Mouse (Mus musculus) frontal cortex, postnatal 36 days (tissue): Measurements from ENCODE around the gene Uckl1.

Source experiments
- DNase-seq, 2 experiments: peaks; one replicate each; pipeline ENCODE4 v3.0.0; 2022; ENCODE audit warnings: low spot score in 2 of 2

Uckl1 gene

DNA sequence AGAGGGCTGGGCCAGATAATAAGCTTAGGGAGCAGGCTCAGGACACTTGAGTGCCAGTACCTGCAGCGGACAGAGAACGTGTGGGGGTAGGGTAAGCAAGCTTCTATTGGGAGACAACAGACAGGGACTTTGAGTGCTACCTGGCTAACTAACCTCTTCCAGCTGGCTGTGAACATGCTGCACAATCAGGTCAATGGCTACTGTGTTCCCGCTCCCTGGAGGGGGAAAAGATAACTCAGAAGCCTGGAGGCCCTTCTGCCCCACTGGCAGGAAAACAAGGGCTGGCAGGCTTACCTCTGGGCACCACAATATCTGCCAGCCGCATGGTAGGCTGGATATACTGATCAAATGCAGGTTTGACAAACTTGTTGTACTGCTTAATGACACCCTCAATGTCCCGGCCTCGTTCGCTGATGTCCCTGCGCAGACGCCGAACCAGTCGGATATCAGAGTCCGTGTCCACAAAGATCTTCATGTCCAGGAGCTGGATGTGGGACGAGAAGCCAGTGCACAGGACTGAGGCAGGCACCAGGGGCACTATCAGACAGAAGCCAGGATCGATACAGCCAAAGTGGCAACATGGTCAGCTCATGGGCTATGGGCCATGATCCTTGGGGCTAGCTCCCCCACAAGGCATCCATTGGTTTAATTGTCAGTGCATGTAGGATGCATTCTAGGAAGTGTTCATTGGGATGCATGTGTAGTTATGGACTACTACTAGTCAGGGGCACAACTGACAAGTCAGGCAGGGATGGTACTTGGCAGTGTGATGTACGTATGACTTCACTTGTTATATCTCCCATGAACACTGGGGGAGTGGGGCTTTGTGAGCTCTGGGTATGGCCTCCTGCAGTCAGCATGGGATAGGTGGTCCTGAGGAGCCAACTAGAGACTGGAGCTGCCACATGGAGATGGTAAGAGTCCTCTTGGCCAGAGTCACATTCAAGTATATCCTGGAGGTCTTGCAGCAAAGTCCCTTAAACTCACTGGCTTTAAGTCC lies 11.5 kb downstream of the Uckl1 start:
- DNase-seq, result no peak

DNA sequence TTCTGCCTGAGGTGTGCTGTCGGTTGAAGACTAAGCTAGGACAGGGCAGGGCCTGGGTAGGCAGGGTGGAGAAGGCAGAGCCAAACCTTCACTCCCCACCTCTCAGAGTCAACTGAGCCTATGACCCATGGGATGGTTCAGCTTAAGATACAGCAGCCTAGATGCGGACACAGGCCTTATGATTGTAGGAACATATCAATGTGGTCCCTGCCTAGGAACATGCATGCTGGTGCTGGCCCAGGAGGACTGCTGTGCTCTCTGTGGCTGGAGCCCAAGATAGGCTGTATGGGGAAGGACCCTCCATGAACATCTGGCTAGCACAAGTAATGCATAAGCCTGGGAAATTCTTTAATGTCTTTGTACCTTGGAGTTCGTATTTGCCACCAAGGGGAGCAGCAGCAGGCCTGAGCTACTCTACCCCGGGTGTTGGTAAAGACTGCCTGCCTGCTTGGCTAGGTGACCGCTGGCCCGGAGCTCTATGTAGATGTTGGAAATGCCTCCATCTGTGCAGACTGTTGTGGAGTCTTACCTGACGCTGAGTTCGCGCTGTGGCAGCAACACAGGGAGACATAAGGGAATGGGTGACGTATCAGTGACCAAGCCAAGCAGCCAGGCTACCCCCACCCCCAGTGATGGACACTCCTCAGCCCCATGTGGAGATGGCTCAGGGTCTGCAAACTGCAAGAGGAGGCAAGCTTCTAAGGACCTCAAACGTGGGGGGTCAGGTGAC lies 12.6 kb downstream of the Uckl1 start:
- no peak for DNase-seq

- no peak for DNase-seq
These were observed 13.6 kb downstream of the Uckl1 start for GRCm38 (mm10) chr2:181570921-181571595.

DNA sequence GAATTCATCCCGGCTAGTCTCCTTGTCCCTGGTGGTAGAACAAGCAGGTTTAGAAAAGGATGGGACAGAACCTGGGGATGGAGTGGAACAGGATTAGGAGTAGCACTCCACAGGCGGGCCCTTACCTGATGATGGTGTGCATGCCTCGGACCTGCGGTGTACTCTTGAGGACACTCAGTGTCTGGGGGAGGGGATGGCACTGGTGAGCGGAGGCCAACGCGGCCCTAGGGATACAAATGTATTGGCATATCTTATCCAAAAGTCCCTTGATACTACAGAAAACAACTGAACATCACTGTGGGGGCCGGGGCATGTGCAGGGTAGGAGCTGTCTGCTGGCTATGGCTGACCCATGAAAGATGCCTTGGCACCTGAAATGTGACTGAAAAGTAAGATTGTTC lies 14.3 kb downstream of the Uckl1 start:
- DNase-seq, result no peak

GRCm38 (mm10) chr2:181569856-181570255 lies 14.8 kb downstream of the Uckl1 start:
- no peak for DNase-seq

GRCm38 (mm10) chr2:181568272-181569008 lies 16.3 kb downstream of the Uckl1 start:
- DNase-seq, result no peak

DNA sequence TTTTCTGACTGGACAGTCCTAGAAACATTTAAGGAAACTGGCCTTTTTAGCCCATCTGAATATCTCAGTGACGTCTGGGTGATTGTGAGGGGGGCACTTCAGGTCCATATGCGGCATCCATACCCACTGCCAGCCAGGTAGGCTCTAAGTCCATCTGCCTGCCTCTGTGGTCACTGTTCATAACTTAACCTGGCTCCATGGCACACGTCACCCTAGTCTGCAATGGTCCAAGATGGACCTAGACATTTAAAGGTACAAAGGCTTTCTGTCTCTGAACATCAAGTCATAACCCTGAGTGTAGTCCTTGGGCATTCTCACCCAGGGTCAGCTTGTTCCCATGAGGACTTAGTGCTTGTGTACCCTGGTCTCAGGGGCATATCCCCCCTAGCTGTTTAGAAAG lies 17.4 kb downstream of the Uckl1 start:
- no peak for DNase-seq

- no peak for DNase-seq
These were observed 30.9 kb downstream of the Uckl1 start for GRCm38 (mm10) chr2:181553772-181554171.

DNA sequence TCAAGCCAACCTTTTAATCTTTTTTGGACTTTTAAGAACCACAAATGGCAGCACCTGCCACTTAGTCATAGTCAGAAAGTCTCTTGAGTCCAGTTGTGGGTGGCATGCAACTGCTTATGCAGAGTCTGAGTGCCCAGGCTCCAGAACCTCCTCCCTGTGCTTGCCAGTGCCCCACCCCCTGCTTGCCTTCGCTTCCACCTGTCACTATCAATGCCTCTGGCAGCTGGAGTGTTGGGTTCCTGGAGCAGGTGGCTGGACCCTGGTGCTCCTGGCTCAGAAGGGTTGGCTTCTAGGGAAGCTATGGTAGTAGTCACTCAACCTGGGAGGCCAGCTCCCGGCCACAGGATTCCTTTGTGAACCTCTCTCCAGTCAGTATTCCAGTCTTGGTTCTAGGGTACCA lies 34.5 kb downstream of the Uckl1 start:
- no peak for DNase-seq

DNA sequence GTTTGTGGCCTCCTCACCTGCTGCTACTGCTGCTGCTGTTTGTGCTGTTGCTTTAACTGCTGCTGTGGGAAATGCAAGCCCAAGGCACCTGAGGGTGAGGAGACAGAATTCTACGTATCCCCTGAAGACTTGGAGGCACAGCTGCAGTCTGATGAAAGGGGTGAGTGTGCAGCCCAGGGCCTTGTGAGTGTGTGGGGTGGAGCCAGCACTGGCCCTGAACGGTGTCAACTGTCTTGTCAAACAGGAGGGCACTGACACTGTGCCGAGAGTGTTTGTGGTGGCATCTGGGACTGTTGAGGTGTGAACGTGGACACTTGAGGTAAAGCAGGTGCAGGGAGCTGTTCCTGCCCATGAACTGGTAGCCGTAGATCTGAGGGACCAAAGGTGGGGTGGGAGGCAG lies 36.0 kb downstream of the Uckl1 start:
- no peak for DNase-seq

DNA sequence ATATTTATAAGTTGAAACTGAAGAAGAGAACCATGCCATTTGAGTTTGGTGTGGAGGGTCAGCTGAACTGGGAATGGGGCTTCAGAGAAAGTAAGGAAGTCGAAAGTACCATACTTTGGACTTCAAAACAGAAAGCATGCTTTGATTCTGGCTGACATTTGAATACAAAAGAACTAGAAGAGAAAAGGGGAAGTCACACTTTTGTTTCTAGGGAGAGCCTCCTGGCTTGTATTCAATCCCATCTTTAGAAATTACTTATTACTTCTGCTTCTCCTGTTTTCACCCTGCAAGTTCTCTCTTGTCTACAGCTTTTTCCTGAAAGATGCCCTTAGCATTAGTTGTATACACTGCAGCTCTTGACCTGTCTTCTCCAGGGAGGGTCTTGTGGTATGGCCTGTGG lies 36.5 kb downstream of the Uckl1 start:
- DNase-seq, result no peak

DNA sequence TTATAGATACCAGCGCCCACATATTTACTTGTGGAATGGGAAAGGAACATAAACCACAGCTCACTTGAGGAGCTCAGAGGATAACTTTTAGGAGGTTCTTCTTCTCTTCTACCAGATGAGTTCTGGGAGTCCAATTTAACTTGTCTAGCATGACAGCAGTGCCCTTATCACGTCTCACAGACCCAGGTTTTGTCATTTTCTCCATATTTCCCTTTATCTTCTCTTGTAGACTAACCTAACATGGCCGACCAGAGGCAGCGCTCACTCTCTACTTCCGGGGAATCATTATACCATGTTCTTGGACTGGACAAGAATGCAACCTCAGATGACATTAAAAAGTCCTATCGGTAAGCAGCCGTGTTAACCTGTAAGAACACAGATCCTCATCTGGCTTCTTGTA lies 38.5 kb downstream of the Uckl1 start:
- no peak for DNase-seq

DNA sequence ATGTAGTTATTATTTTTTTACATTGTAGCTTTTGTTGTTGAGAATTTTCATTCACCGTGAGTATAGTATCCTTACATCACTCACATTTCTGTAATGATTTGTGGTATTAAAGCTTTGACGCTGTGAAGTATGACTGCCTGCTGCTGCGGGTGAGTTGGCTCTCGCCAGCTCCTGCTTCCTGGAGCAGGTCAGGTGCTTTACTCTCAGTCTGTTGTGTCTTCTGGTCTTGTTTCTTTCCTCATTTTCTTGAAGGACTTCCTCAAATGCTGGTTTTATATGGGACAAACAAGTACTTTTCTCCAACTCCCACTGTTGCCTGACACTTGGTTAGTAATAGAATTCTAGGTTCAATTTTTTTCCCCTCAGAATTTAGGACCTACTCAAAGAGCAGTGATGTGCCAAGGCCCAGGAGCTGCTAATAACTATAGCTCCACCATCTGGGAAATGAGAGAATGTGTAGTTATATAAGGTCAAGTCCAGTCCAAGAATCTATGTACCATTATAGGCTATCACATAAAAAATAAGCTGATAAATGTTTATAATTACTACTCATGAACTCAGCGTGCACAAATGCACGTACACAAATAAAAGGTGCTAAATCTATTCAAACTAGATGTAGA lies 42.8 kb downstream of the Uckl1 start:
- no peak for DNase-seq

DNA sequence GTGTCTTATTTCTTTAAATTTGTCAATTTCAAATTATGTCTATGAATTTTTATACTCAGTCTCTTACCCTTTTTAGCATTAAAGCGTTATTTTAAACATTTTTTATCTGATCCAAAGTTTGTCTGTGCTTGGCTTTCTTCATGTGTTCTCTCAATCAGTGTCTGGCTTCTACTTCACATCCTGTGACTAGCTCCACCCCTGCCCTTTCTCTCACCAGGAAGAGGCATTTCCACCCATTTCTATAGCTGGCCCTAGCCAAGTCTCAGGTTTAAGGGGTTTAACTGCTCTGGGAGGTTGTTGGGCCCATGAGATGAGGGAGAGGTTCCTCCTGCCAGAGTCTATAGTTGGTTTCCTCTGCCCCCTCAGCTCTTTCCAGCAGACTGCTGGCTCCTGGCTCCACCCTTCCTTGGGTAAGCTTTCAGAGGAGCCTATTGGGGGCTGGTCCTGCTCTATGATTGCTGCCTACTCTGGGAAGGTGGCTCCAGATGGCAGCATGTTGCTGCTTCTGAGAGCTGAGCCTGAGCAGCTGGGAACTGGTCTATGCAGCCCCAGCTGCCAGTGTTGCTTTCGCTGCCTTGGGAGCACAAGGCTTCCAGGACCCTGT lies 47.1 kb downstream of the Uckl1 start:
- peak; percentile 67 to 82 for DNase-seq

DNA sequence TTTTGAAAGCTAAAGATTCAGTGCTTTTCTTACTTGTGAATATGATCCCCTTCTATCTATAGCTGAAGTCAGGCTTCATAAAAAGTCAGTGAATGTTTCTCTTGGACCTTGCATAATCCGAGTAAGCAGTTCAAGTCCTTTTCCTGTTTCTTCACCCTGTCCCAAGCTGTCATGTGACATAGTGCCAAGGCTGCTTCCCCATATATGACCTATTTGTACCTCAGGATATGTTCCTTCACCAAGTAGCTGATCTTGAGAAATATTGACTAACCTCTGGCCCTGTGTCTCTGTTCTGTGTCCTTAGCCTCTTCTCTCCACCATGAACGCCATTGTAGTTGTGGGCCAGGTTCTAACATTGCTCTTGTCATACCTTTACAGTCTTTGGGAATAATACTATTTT lies 48.3 kb downstream of the Uckl1 start:
- no peak for DNase-seq

- no peak for DNase-seq
These were observed 52.1 kb downstream of the Uckl1 start for GRCm38 (mm10) chr2:181532589-181532988.

GRCm38 (mm10) chr2:181529076-181529475 lies 55.6 kb downstream of the Uckl1 start:
- no peak for DNase-seq

DNA sequence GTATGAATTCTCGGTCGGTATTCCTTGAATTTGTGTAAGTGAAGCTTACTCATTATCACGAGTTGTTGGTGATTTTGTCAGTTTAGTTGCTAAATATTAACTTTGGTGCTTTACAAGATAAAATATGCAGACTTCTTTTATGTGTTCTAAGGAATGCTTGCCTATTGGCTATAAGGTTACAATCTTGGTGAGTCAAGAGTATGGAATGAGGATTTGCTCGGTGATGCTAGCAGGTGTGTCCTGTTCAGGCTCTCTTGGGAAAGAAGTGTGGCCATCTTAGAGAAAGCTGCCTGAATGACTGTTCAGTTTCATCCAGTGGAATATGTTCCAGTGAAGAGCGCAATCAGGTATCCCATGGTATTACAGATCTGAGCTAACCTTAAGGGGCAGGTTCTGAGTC lies 59.2 kb downstream of the Uckl1 start:
- no peak for DNase-seq

- peak in 1 of 2 experiments; percentile 16 for DNase-seq
These were observed 61.9 kb downstream of the Uckl1 start for GRCm38 (mm10) chr2:181522811-181523210.

DNA sequence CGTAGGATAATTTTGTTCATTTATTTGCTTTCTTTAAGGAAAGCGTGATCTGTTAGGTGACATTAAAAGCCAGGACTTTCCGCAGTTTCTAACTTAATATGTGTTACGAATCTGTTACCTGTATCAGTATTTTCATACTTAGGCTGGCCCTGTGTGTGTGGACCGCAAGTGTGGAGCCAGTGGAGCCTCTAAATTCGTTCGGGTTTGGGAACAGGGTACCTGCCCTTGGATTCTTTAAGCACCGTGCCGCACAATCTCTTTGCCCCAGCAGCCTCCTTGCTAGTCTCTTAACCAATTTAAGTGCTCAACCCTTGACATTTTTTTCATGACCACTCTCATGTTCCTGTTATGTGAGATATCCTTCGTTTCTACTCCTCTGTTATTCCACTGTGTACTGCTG lies 63.2 kb downstream of the Uckl1 start:
- no peak for DNase-seq

DNA sequence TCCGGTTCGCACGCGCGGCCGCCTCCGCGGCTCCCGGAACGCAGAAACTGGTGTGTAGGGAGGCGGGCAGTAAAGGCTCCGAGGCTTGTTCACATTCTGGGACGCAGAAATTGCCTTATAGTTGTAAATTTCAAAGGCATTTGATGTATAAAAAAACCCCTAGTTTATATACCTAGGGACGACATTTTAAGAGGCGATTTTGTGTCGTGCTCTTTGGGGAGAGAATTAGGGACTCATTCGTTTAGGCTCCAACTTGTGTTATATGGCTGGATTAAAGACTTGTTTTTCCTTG lies 63.8 kb downstream of the Uckl1 start:
- DNase-seq, result no peak
